Mouse (Mus musculus) adrenal gland, adult (tissue): ENCODE measurements around the gene Gc.
A peak's percentile ranks its signal among the peaks of the same experiment; 100 is the strongest.

Source experiments
- DNase-seq, 2 experiments: peaks; one replicate each; pipeline ENCODE4 v3.0.0; 2022 to 2023; ENCODE audit warnings: low spot score in 1 of 2; ENCODE audit not compliant: inconsistent age in 2 of 2

The Gc gene

DNA sequence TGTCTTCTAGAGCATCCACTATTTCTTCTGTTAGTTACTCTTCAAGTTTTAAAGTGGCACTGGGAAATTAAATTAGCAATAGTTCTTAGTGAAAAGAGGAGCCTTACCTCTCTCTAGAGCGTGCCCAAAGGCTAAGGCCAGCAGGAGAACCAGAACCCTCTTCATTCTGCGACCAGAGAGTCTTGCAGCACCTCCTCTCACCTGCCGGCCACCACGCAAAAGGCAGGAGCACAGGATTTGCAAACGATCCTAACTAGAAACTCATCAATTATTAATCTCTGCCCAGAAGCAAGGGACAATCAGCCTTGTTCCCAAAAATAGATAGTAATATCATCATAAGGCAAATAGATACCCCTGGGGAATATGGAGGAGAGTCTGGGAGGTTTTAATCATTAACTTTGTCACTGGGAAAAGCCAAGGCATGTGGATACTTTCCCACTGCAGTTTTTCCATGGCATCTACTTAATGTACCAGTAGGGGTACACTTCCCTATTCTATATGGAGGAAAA is at the start of gene Gc:
TSS of gene Gc (minus strand) at position 345 of the 509 bp plus-strand sequence.
- no peak for DNase-seq

DNA sequence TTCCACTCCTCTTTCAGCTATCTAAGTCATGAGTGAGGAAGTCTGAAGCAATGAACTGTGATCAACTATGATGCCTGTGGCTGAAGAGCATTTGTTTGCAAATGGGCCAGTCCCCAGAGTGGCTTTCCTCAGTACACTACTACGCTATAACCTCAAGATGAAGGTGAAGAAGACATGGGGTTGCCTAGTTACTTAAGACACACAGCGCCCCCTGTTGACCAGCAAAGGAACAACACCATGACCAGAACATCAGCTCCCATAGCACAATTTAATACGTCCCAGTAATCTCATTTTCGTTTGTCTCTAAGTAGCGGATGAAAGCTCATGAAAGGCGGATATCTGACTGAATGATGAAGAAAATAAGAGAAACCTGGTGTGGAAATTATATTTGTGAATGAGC is 42.5 kb upstream of the Gc start:
- DNase-seq: peak; percentile 8 to 76

DNA sequence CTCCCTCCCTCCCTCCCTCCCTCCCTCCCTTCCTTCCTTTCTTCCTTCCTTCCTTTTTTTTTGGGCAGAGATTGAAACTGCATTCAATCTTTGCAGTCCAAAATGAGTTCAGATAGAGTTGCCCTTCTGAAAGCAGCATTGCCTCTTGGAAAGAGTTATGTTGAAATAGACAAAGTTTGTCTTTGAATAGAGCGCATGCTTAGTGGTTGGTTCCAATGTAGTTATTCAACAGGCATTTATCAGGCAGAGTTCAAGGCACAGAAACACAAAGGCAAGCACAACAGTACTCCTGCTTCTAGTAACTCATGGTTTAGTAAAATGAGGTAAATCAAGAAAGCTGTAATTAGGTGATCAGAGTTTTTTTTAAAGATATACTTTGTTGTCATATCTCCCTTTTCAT is 34.9 kb upstream of the Gc start:
- no peak for DNase-seq

GRCm38 (mm10) chr5:89470483-89470882 is 12.8 kb upstream of the Gc start:
- peak in 1 of 2 experiments; percentile 55 for DNase-seq

DNA sequence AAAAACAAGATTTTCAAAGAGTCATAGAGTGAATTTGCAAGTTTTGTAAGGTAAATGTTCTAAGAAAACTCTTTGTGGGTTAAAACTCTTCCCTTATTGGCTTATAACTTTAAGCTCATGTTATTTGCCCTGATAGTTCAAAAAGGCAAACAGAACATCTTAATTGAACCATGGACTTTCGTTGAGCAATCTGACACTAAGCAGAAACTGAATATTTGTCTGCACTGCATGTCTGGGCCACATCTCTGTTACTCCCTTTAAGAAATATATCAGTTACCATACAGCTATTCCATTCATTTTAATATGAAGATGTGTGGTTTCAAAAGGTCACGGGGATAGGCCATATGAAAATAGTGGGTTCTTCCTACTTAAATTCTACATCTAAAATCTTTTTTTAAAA is 10.2 kb upstream of the Gc start:
- DNase-seq: no peak

GRCm38 (mm10) chr5:89467045-89467444 is 9.3 kb upstream of the Gc start:
- no peak for DNase-seq

GRCm38 (mm10) chr5:89466275-89466674 is 8.6 kb upstream of the Gc start:
- DNase-seq: no peak

- DNase-seq: no peak
Observed at GRCm38 (mm10) chr5:89461817-89462216, 4.1 kb upstream of the Gc start.

DNA sequence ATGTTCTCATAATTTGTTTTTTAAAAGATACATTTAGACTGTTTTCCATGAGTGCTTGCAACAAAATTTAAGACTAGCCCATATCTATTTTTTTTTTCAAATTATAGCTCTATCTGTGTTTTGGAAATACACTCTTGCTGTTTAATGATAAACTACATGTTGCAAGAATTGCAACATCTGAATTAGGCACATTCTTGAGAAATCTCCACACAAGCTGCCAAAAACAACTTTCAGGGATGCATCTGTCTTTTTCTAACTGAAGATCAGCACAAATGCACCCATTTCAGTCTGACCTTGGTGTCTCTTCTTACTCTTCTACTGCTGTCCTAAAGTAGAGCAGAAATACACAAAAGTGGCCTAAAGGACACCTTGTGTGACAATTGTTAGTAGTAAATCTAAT is 1.9 kb upstream of the Gc start:
- peak in 1 of 2 experiments; percentile 79 for DNase-seq

- no peak for DNase-seq
Observed at GRCm38 (mm10) chr5:89458987-89459386, 1.3 kb upstream of the Gc start.

GRCm38 (mm10) chr5:89455526-89455925 is 2.2 kb downstream of the Gc start:
- DNase-seq: peak; percentile 38 to 82

DNA sequence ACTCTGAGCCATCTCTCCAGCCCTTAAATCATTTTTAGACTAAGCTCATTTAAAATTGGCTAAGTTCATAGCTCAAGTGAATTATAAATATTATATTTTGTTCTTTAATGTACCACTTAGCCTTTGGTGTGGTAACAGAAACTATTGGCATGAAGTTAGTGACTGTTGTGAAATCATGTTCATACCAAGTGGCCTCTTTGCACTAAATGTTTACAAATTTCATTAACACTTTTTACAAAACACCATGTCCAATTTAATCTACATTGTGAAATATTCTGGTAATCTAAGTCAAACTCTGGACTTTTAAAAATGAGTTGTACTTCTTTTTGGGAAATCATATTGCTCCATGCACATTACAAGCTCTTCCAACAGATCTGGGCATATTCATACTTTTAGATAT is 6.9 kb downstream of the Gc start:
- no peak for DNase-seq

DNA sequence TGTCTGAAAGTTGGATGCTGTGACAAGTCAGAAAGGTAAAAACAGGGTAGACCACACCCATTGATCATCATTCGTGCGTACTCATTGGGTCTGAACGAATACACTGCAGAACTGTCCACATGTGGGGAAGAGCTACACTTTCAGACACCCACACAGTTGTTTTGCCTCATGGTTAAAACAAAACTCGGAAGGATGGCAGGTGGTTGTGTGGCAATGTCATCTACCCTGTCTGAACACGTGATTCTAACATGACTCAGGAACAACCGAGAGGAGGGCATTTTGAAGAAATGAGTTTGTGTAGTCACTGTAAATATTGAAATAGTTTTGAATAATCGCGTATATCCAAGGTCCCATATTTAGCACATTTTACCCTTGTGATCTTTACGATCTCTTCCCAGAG is 8.4 kb downstream of the Gc start:
- DNase-seq: no peak

DNA sequence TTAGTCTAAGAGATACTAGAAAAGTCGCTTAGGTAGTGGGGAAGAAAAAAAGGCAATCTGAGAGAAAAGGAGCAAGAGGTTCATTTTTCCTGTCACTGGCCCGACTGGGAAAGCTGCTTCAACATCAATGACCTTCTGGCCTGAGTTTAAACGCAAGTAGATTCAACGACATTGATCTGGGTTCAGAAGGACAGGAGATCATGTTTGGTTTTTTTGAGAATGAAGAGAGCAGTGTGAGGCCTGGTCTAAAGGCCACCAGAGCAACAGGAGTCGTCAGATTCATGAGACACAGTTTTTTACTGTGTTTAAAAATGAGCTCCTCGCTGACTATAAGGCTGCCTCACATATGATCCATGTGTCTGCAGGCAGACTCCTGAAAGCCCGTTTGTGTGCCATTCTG is 9.7 kb downstream of the Gc start:
- no peak for DNase-seq

GRCm38 (mm10) chr5:89444360-89444759 is 13.3 kb downstream of the Gc start:
- peak in 1 of 2 experiments; percentile 46 for DNase-seq

DNA sequence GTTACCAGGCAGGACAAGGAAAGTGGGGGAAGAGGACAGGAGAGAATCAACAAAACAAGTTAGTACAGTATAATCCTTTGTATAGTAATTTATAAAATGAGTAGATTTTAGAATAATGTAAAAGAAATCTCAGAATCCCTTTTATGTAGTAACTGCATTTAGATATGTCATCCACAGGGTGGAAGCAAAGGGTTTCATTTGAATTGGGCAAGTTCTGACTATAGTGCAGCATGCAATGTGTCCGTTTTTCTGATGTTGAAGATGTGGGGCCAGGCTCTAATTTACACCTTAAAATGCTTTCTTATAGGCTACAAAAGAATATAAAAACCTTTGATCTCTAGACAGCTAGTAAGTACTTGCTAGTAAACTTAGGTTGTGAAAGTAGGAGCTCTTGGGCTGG is 46.2 kb downstream of the Gc start:
- no peak for DNase-seq

DNA sequence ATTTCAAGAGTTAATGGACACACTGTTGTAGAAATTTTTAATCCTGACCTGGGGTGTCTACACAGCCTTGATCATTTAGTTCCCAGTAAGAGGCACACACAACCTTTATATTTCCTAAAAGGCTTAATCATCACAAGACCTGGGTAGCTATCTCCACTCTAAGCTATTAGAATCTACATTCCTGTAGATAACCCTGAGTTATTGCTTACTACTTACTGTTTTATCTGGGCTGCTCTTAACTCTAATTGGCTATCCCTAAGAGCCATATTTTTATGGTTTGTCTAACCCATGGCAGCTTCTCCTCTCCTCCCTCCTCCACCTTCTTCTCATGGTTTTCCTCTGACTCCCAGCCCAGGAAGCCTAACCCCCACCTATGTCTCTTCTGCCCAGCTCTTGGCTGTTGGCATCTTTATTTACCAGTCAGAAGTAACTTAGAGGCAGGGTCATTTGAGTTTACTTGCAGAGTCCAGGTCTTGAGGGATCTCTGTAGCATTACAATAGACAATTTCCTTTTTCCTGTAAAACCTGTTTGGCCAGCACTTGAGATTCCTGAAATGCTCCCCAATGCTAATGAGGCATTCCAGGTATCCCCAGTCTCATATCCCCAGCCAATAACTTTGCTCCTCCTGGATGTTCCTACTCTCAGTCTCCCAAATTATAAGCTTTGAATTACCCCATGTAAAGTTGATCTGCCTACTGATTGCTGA is 50.2 kb downstream of the Gc start:
- no peak for DNase-seq

GRCm38 (mm10) chr5:89405132-89405531 is 52.6 kb downstream of the Gc start:
- DNase-seq: no peak

DNA sequence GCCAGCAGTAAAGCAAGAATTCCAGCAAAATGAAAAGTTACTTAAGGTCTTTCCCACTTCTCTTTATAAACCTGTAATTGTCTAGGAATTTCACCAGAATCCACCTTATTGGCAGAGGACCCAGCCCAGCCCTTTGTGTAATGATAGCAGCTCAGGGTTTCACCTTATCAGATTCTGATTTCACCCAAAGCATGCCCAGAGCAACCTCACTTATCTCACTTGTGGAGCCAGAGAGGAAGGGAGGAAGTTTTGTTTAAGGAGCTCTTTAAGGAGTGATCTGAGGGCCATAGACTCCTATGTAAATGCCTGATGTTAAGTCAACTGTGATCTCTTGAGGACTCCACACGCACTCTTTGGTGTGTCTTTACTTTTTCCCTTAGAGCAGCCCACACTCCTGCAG is 67.3 kb downstream of the Gc start:
- DNase-seq: no peak

GRCm38 (mm10) chr5:89384204-89384603 is 73.5 kb downstream of the Gc start:
- DNase-seq: peak in 1 of 2 experiments; percentile 53

DNA sequence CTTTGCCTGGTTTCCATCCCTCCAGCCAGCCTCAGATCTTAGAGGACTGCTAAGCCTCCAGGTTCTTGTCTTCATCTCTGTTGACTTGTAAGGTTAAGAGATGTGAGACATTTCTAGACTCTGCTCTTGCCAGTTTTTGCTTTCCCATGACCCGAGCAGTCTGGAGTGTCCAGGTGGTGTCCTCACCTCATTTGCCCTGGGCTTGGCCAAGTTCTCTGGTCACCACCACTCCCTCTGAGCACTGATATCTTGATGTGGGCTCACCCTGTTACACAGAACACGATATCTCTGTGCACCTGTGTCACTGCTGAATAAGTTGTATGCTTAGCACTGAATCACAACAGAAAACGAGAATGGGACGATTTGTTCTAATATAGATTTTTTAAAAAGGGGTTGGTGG is 76.4 kb downstream of the Gc start:
- no peak for DNase-seq

DNA sequence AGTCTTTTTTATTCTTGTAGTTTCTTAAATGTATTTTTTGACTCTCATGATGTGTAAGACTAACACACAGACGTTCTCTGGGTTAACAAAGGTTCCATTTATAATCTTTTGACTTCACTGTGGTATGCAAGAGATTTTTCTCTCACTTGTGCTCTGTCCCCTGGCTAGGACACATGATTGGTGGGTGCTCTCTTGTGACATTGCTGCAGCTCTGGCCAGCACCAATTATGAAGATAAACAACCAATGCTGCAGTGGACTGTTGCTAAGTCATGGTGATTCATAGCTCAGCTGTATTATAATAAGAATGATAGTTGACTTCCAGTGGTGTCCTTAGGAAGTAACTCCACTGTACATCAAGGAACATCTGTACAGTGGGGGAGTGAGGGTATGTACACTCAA is 87.6 kb downstream of the Gc start:
- peak in 1 of 2 experiments; percentile 49 for DNase-seq
